Mouse (Mus musculus) limb, embryonic 13.5 days (tissue): ENCODE results near the gene Herc1. TPM values are rescaled to one million over a fixed set of nuclear protein-coding genes. Genes with fewer than 3 reads are reported as not detected.

Source experiments
- ATAC-seq: fragments of 200-750 bp; cut with Nextera tagmentation; 2 replicates; pipeline ENCODE4 v1.8.0; 2017; ENCODE audit warnings: low read depth, moderate number of reproducible peaks, moderate TSS enrichment; ENCODE audit not compliant: low FRiP score
- H3K27ac ChIP-seq: fragments of 300-500 bp; sonication (generic); 2 replicates; pipeline ENCODE4 v1.5.1; 2015; ENCODE audit warnings: inconsistent platforms, mild to moderate bottlenecking, moderate library complexity
- H3K27me3 ChIP-seq: fragments of 300-500 bp; sonication (generic); 2 replicates; pipeline ENCODE4 v1.6.1; 2015; ENCODE audit warnings: mild to moderate bottlenecking, inconsistent platforms
- H3K36me3 ChIP-seq: fragments of 300-500 bp; sonication (generic); 2 replicates; pipeline ENCODE4 v1.6.1; 2015; ENCODE audit warnings: inconsistent platforms, mild to moderate bottlenecking, moderate library complexity
- H3K4me1 ChIP-seq: fragments of 300-500 bp; sonication (generic); 2 replicates; pipeline ENCODE4 v1.6.1; 2015; ENCODE audit warnings: inconsistent platforms
- H3K4me2 ChIP-seq: fragments of 300-500 bp; sonication (generic); replicated peaks from 2 replicates; pipeline ENCODE4 v1.6.1; 2015; ENCODE audit warnings: inconsistent platforms, mild to moderate bottlenecking, moderate library complexity
- H3K4me3 ChIP-seq: fragments of 300-500 bp; sonication (generic); 2 replicates; pipeline ENCODE4 v1.5.1; 2015; ENCODE audit warnings: moderate library complexity, mild to moderate bottlenecking, inconsistent platforms
- H3K9ac ChIP-seq: fragments of 300-500 bp; sonication (generic); 2 replicates; pipeline ENCODE4 v1.6.1; 2015; ENCODE audit warnings: mild to moderate bottlenecking, inconsistent platforms
- H3K9me3 ChIP-seq: fragments of 300-500 bp; sonication (generic); 2 replicates; pipeline ENCODE4 v1.6.1; 2016; ENCODE audit warnings: inconsistent platforms
- WGBS: fragments of 180-500 bp; shearing (Covaris S2); methylation state at CpG from one replicate; pipeline ENCODE4 v1.1.7; 2015; 5-methylcytosine and 5-hydroxymethylcytosine counted together
- polyA plus RNA-seq: library from polyadenylated mRNA; unstranded; fragments of >200 nt; fragmentation: Nextera tagmentation; extraction: Ambion mirVana; gene quantifications from 2 replicates; pipeline ENCODE4 v1.2.1, GENCODE M21; 2015

Gene Herc1
- polyA plus RNA-seq, 1 experiment from 2014 or later, result 25.8 TPM

DNA sequence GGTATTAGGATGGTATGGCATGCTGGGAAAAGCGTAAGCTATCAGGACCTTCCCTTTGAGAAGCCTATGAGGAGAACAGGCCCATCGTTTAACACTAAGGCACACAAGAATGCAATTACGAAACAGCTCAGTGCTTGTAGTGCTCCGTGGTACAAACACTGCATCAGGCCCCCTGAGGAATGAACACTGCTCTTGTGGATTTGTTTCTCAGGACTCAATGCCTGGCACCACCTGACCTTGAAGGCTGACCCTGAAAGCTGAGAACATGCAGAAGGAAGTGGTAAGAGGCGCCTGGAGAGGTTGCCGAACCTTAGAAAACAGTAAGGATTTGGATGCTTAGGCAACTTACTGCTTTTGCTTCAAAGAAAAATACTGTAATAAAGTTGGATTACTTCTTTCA is 20.8 kb upstream of the Herc1 start:
- WGBS, result 24% methylated on average over 6 of the region's 6 CpGs
- H3K9ac ChIP-seq, result no peak overlapping the region
- peaks cover 6% of the 10 kb centered on the region; the same call in 1 of the 2 replicates for H3K4me1 ChIP-seq
- no peak overlapping the region for H3K4me3 ChIP-seq
- no peaks in the 10 kb centered on the region for H3K9me3 ChIP-seq
- ATAC-seq, result no peak
- no peaks in the 10 kb centered on the region for H3K36me3 ChIP-seq
- no peaks in the 10 kb centered on the region for H3K27me3 ChIP-seq
- no peak overlapping the region for H3K27ac ChIP-seq
- H3K4me2 ChIP-seq, result no peak overlapping the region

- Histone ChIP-seq H3K9me3 (no peaks in the 10 kb centered on the region), H3K36me3 (no peaks in the 10 kb centered on the region), H3K27ac (no peak overlapping the region), H3K4me2 (no peak overlapping the region), H3K27me3 (no peaks in the 10 kb centered on the region), H3K4me1 (peaks cover 6% of the 10 kb centered on the region; the same call in 1 of the 2 replicates), H3K4me3 (no peak overlapping the region), H3K9ac (no peak overlapping the region)
- WGBS, result 87% methylated on average over 3 of the region's 3 CpGs
- ATAC-seq, result no peak
Measured at GRCm38 (mm10) chr9:66330437-66330836, 19.8 kb upstream of the Herc1 start.

DNA sequence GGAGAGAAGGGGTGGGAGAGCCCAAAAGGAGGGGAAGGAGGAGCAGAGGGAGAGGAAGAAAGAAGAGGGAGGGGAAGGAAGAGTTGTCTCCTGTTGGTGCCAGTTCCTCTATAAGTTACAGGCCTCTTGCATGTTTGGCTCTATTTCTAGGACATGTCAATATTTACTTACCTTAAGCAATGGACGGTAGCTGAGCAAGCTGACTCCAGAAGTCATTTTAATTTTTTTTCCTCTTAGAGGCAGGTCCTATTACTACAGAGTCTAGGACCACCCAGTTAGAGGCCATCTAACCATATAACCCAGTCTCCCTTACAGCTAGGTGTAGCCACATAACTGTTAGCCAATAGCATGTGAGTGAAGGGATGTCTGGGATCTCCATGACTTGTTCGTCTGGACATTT is 18.7 kb upstream of the Herc1 start:
- Histone ChIP-seq H3K27ac (no peak overlapping the region), H3K4me2 (no peak overlapping the region), H3K4me1 (peaks cover 6% of the 10 kb centered on the region; the same call in 1 of the 2 replicates), H3K4me3 (no peak overlapping the region), H3K27me3 (no peaks in the 10 kb centered on the region), H3K9ac (no peak overlapping the region), H3K36me3 (no peaks in the 10 kb centered on the region), H3K9me3 (no peaks in the 10 kb centered on the region)
- WGBS, result 76% methylated on average over 2 of the region's 2 CpGs
- ATAC-seq, result no peak

DNA sequence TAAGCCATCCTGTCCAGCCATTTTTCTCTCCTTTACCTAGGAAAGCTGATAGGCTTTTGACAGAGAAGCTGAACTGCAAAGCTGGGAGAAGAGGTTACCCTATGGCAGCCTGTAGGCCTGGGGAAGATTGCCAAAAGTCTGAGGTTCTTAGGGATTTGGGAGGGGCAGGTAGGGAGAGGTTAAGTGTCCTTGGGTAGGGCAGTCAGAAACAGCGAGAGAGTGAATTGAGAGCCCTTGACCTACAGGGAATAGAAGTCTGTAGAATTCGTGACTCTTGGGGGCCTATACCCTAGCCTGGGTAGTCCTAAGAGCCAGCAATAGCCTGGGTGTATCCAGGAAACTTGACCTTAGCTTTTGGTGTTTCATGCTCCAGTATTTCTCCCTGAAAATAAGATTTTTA is 17.9 kb upstream of the Herc1 start:
- Histone ChIP-seq H3K9me3 (no peaks in the 10 kb centered on the region), H3K27ac (no peak overlapping the region), H3K4me3 (no peak overlapping the region), H3K9ac (no peak overlapping the region), H3K4me1 (peaks cover 6% of the 10 kb centered on the region; the same call in 1 of the 2 replicates), H3K36me3 (no peaks in the 10 kb centered on the region), H3K4me2 (no peak overlapping the region), H3K27me3 (no peaks in the 10 kb centered on the region)
- ATAC-seq, result no peak
- 89% methylated on average over 2 of the region's 2 CpGs for whole genome bisulfite sequencing

GRCm38 (mm10) chr9:66337280-66337679 is 13.0 kb upstream of the Herc1 start:
- ATAC-seq, result no peak
- H3K4me1 ChIP-seq, result no peaks in the 10 kb centered on the region

GRCm38 (mm10) chr9:66338005-66338782 is 12.1 kb upstream of the Herc1 start:
- Histone ChIP-seq H3K27me3 (no peaks in the 10 kb centered on the region), H3K27ac (no peak overlapping the region), H3K9me3 (no peaks in the 10 kb centered on the region), H3K4me2 (no peak overlapping the region), H3K9ac (no peak overlapping the region), H3K36me3 (no peaks in the 10 kb centered on the region), H3K4me1 (no peaks in the 10 kb centered on the region), H3K4me3 (no peak overlapping the region)
- WGBS, result 35% methylated on average over 3 of the region's 3 CpGs
- no peak for ATAC-seq

More at GRCm38 (mm10) chr9:66337280-66337679, 13.0 kb upstream of the Herc1 start:
- Histone ChIP-seq H3K27ac (no peak overlapping the region), H3K9me3 (no peaks in the 10 kb centered on the region), H3K4me2 (no peak overlapping the region), H3K27me3 (no peaks in the 10 kb centered on the region), H3K9ac (no peak overlapping the region), H3K36me3 (no peaks in the 10 kb centered on the region), H3K4me3 (no peak overlapping the region)

GRCm38 (mm10) chr9:66339714-66340113 is 10.5 kb upstream of the Herc1 start:
- Histone ChIP-seq H3K4me2 (no peak overlapping the region), H3K9ac (no peak overlapping the region), H3K9me3 (no peaks in the 10 kb centered on the region), H3K4me1 (no peaks in the 10 kb centered on the region), H3K27me3 (no peaks in the 10 kb centered on the region), H3K36me3 (no peaks in the 10 kb centered on the region), H3K27ac (no peak overlapping the region), H3K4me3 (no peak overlapping the region)
- ATAC-seq, result no peak
- 48% methylated on average over 1 of the region's 1 CpGs for WGBS

DNA sequence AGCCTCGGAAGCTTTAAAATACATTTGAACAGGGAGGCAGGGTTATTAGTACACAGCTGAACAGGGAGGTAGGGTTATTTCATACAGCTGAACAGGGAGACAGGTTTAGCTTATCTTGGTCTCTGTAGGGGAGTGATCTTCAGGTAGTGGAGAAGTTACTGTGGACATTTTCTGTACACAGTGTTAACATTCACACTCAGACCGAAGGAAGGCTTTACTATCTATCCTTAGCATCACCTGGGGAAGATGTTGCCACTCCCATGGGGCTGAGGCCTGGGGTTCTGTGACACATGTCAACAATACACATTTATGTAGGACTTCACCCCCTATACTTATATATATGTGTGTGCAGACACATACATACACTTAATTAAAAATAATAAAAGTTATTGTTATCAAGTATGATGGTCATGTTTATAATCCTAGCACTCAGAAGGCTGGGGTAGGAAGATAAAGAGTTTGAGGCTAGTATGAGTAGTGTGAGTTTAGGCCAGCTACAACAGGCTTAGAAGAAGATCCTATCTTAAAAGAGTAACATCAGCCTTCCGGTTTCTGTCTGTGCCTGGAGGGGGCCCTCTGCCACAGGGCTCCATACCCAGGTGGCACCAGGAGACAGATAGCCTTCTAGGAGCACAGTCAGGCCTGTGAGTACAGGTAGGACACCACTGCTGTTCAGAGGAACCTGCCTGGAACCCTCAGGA is 9.7 kb upstream of the Herc1 start:
- Histone ChIP-seq H3K4me2 (no peak overlapping the region), H3K4me1 (no peaks in the 10 kb centered on the region), H3K36me3 (no peaks in the 10 kb centered on the region), H3K27ac (no peak overlapping the region), H3K4me3 (no peak overlapping the region), H3K9ac (no peak overlapping the region), H3K27me3 (no peaks in the 10 kb centered on the region), H3K9me3 (no peaks in the 10 kb centered on the region)
- WGBS, result 79% methylated on average over 3 of the region's 3 CpGs
- ATAC-seq, result no peak

GRCm38 (mm10) chr9:66347405-66348035 is 2.7 kb upstream of the Herc1 start:
- Histone ChIP-seq H3K4me3 (no peak overlapping the region), H3K27ac (no peak overlapping the region), H3K4me2 (no peak overlapping the region), H3K27me3 (no peaks in the 10 kb centered on the region), H3K9ac (no peak overlapping the region), H3K4me1 (peaks cover 21% of the 10 kb centered on the region), H3K9me3 (no peaks in the 10 kb centered on the region), H3K36me3 (no peaks in the 10 kb centered on the region)
- WGBS, result 90% methylated on average over 7 of the region's 7 CpGs
- no peak for ATAC-seq

- no peaks in the 10 kb centered on the region for H3K36me3 ChIP-seq
- WGBS, result 44% methylated on average over 8 of the region's 8 CpGs
- no peak; the same call in 1 of the 2 replicates for ATAC-seq
- H3K27me3 ChIP-seq, result no peaks in the 10 kb centered on the region
- H3K9ac ChIP-seq, result peak overlapping the region; percentile 96
- peaks cover 21% of the 10 kb centered on the region for H3K4me1 ChIP-seq
- peak overlapping the region; percentile 82; the same call in 1 of the 2 replicates for H3K27ac ChIP-seq
- peak overlapping the region; percentile 76 for H3K4me3 ChIP-seq
- H3K4me2 ChIP-seq, result peak overlapping the region; percentile 93
- H3K9me3 ChIP-seq, result no peaks in the 10 kb centered on the region
Measured at GRCm38 (mm10) chr9:66349144-66349859, 948 bp upstream of the Herc1 start.

- Histone ChIP-seq H3K4me3 (peak overlapping the region; percentile 76), H3K4me1 (peaks cover 21% of the 10 kb centered on the region), H3K9me3 (no peaks in the 10 kb centered on the region), H3K4me2 (peak overlapping the region; percentile 93), H3K36me3 (no peaks in the 10 kb centered on the region), H3K9ac (peak overlapping the region; percentile 96), H3K27me3 (no peaks in the 10 kb centered on the region), H3K27ac (peak overlapping the region; percentile 82)
- peak; percentile 59 for ATAC-seq
- 1% methylated on average over 31 of the region's 32 CpGs for WGBS
Measured at GRCm38 (mm10) chr9:66350788-66351430, 659 bp downstream of the Herc1 start.
